Mouse (Mus musculus): ENCODE measurements around the gene Mns1.
A peak's percentile ranks its signal among the peaks of the same experiment; 100 is the strongest.
"Not testable (repeated sequence)": the region's sequence is repeated elsewhere in the genome, so short reads cannot be mapped to it uniquely, and the experiment has no call there.

Mns1 gene

GRCm38 (mm10) chr9:72427861-72428260 is 9.9 kb upstream of the Mns1 start:
- DNase-seq, result peak; percentile 17

GRCm38 (mm10) chr9:72434876-72435275 is 2.9 kb upstream of the Mns1 start:
- no peak for DNase-seq

GRCm38 (mm10) chr9:72438749-72439148 is 938 bp downstream of the Mns1 start:
- DNase-seq, result no peak

GRCm38 (mm10) chr9:72440358-72440757 is 2.5 kb downstream of the Mns1 start:
- no peak for DNase-seq

GRCm38 (mm10) chr9:72440948-72441926 is 3.4 kb downstream of the Mns1 start:
- DNase-seq, result no peak

- DNase-seq, result no peak
Measured at GRCm38 (mm10) chr9:72441927-72442715, 4.3 kb downstream of the Mns1 start.

- peak; percentile 24 for DNase-seq
Measured at GRCm38 (mm10) chr9:72448026-72448425, 10.2 kb downstream of the Mns1 start.

- no peak for DNase-seq
Measured at GRCm38 (mm10) chr9:72449367-72449766, 11.6 kb downstream of the Mns1 start.

GRCm38 (mm10) chr9:72449841-72450240 is 12.0 kb downstream of the Mns1 start:
- DNase-seq, result no peak

- DNase-seq, result no peak
Measured at GRCm38 (mm10) chr9:72450363-72450762, 12.6 kb downstream of the Mns1 start.

GRCm38 (mm10) chr9:72451111-72451510 is 13.3 kb downstream of the Mns1 start:
- DNase-seq, result no peak

- DNase-seq, result not testable (repeated sequence)
Measured at GRCm38 (mm10) chr9:72454281-72454680, 16.5 kb downstream of the Mns1 start.

GRCm38 (mm10) chr9:72456374-72456773 is 18.6 kb downstream of the Mns1 start:
- DNase-seq, result no peak

GRCm38 (mm10) chr9:72458233-72458632 is 20.4 kb downstream of the Mns1 start:
- peak; percentile 74 for DNase-seq

GRCm38 (mm10) chr9:72459703-72460102 is 21.9 kb downstream of the Mns1 start:
- DNase-seq, result no peak

- no peak for DNase-seq
Measured at GRCm38 (mm10) chr9:72460767-72461166, 23.0 kb downstream of the Mns1 start.

- DNase-seq, result no peak
Measured at GRCm38 (mm10) chr9:72462427-72462826, 24.6 kb downstream of the Mns1 start.

- no peak for DNase-seq
Measured at GRCm38 (mm10) chr9:72464806-72465205, 27.0 kb downstream of the Mns1 start.

GRCm38 (mm10) chr9:72465754-72466181 is 28.0 kb downstream of the Mns1 start:
- DNase-seq, result no peak

GRCm38 (mm10) chr9:72467551-72468407 is 30.0 kb downstream of the Mns1 start:
- DNase-seq, result peak; percentile 23

GRCm38 (mm10) chr9:72468616-72469015 is 30.8 kb downstream of the Mns1 start:
- DNase-seq, result no peak

- no peak for DNase-seq
Measured at GRCm38 (mm10) chr9:72469851-72470250, 32.0 kb downstream of the Mns1 start.

GRCm38 (mm10) chr9:72475511-72475910 is 37.7 kb downstream of the Mns1 start:
- DNase-seq, result peak; percentile 55
